Mouse (Mus musculus) C2C12 (cell line): ENCODE data around the gene Zfp39.

Source experiments
- CTCF ChIP-seq: IDR thresholded peaks from one replicate; pipeline ENCODE4 v1.5.1; 2011; ENCODE audit not compliant: control insufficient read depth, insufficient read depth, insufficient read length
- MYOD1 ChIP-seq: IDR thresholded peaks from one replicate; pipeline ENCODE4 v1.6.1; 2011; ENCODE audit warnings: low read depth; ENCODE audit not compliant: control insufficient read depth, insufficient read length

DNA sequence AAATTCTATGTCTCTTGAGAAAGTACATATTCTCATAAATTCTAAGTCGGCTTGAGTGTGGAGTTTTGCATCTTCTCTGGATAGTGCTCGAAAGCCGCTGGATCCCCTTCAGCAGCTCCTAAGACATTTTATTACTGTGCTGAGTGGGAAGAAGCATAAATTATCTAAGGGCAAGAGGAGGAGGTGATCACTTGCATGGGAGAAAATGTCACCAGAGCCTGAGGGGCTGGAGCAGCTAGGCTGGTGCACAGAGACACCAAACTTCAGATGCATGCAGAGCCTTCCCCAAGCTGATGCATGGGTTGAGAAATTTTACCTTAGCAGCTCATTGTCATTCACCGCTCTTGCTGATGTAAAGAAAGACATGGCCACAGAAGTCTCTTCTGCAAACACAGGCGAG lies 40.1 kb upstream of the Zfp39 start:
- TF ChIP-seq CTCF: no peak
- TF ChIP-seq MYOD1: no peak
